Mouse (Mus musculus): Measurements from ENCODE around the gene Nfix. TPM values are rescaled to one million over a fixed set of nuclear protein-coding genes. Genes with fewer than 3 reads are reported as not detected.

Nfix gene
- polyA plus RNA-seq, 1 experiment from 2014 or later, result 28.7 TPM

DNA sequence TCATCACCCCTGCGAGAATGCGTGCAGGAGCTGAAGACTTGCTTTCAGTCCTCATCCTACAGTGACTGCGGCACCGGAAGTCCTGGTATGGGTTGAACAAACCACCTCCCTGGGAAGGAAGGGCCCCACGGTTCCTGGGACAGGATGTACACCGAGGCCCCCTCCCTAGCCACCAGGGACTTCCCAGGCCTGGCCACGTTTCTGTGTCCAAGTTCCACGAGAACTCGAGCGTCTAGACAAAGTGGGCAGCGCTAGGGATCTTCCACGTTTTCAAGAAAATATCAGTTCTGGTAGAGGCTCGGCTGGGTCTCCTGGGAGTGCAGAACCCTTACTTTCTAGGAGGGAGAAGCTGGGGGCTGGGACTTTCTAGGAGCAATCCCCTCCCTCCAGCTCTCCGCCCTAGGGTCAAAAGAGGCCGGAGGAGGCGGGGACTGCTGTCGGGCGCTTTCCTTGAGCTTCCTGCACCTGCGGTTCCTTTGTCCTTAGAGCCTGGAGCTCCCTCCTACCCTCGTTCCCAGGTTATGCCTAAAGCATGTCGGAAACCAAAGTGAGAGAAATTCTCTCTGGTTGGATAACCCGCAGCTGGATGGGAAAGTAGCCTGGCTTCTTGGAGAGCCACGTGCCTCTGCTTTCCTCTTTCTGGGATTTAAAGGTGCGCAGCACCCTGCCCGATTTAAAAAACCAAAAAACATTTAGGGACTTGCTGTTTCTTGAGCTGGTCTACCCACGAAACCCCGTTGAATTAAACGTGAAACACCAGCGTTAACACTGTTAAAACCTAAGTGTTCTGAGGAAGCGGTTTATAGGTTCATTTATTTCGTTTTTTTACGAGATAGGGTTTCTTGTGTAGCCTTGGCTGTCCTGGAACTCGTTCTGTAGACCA, 140.0 kb downstream of the Nfix start:
- H3K27me3 ChIP-seq (replicated peaks), result no peaks in the 10 kb centered on the region
- H3K4me1 ChIP-seq, result peaks cover 42% of the 10 kb centered on the region
- H3K27ac ChIP-seq, result peak overlapping the region; percentile 99
- no peak for ATAC-seq (ENCODE audit: insufficient read depth, low FRiP score, low read depth)
- H3K4me3 ChIP-seq (replicated peaks), result peak overlapping the region; percentile 89
- H3K9me3 ChIP-seq, result no peaks in the 10 kb centered on the region
- H3K4me2 ChIP-seq, result peak overlapping the region; percentile 78
- WGBS, result 2% methylated on average over 33 of the region's 33 CpGs
- H3K9ac ChIP-seq, result peak overlapping the region; percentile 82; the same call in 1 of the 2 replicates
- no peaks in the 10 kb centered on the region for H3K36me3 ChIP-seq

DNA sequence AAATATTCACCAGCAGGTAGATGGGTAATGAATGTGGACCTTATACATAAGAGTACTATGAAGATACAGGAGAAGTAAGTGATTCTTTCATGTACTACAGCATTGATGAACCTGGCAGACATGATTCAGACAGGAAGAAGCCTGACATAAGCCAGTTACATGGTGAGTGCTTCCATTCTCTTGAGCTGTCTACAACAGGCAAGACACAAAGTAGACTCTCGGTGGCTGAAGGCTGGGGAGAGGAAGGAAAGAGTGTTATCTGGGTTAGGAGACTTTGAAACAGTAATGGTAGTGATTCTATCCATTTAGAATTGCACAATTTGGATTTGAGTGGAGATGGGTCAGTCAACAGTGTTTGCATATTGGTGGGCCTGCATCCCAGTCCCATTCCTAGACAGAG, 141.2 kb downstream of the Nfix start:
- Histone ChIP-seq H3K36me3 (no peaks in the 10 kb centered on the region), H3K4me2 (no peak overlapping the region; the same call in 1 of the 2 replicates), H3K9me3 (no peaks in the 10 kb centered on the region), H3K27me3 (replicated peaks) (no peaks in the 10 kb centered on the region), H3K4me1 (peaks cover 44% of the 10 kb centered on the region), H3K4me3 (replicated peaks) (no peak overlapping the region), H3K9ac (no peak overlapping the region), H3K27ac (peak overlapping the region; percentile 99)
- WGBS, result 48% methylated on average over 1 of the region's 1 CpGs
- ATAC-seq (ENCODE audit: insufficient read depth, low FRiP score, low read depth), result no peak

- Histone ChIP-seq H3K4me2 (peak overlapping the region; percentile 81; the same call in 1 of the 2 replicates), H3K4me3 (replicated peaks) (no peak overlapping the region), H3K9me3 (no peaks in the 10 kb centered on the region), H3K9ac (no peak overlapping the region), H3K4me1 (peaks cover 39% of the 10 kb centered on the region), H3K27ac (peak overlapping the region; percentile 96), H3K36me3 (no peaks in the 10 kb centered on the region), H3K27me3 (replicated peaks) (no peaks in the 10 kb centered on the region)
- 41% methylated on average over 4 of the region's 4 CpGs for WGBS
- no peak for ATAC-seq (ENCODE audit: insufficient read depth, low FRiP score, low read depth)
These were observed 142.5 kb downstream of the Nfix start for GRCm38 (mm10) chr8:84657680-84658079.

GRCm38 (mm10) chr8:84657203-84657602, 142.9 kb downstream of the Nfix start:
- H3K4me3 ChIP-seq (replicated peaks), result peak overlapping the region; percentile 45
- ATAC-seq (ENCODE audit: insufficient read depth, low FRiP score, low read depth), result no peak
- no peaks in the 10 kb centered on the region for H3K36me3 ChIP-seq
- no peak overlapping the region for H3K9ac ChIP-seq
- H3K27ac ChIP-seq, result peak overlapping the region; percentile 96
- H3K4me2 ChIP-seq, result peak overlapping the region; percentile 81
- H3K4me1 ChIP-seq, result peaks cover 39% of the 10 kb centered on the region
- H3K27me3 ChIP-seq (replicated peaks), result no peaks in the 10 kb centered on the region
- H3K9me3 ChIP-seq, result no peaks in the 10 kb centered on the region

DNA sequence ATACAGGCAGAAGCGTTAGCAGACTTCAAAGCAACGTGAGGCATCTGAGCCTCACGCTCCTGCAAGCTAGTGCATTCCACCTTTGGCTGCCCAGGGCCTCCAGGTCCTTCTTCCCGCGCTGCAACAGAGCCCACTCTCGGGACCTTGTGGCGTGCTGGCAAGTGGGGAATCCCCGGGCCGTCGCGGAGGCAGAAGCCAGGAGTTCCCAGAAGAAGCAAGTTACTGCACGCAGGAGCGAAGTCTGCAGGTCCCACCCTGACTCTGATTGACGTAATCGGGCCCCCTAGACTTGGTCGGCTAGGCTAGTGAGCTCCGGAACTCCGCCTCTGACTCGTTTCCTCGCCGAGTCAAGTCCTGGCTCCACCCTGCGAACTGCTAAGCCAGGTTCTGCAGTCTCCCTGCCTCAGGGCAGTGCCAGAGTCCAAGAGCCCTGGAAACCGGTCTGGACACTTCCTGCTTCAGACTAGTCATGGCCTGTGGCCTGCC, 143.5 kb downstream of the Nfix start:
- Histone ChIP-seq H3K4me1 (peaks cover 39% of the 10 kb centered on the region), H3K4me3 (replicated peaks) (peak overlapping the region; percentile 45)
- ATAC-seq (ENCODE audit: insufficient read depth, low FRiP score, low read depth), result peak; percentile 81

DNA sequence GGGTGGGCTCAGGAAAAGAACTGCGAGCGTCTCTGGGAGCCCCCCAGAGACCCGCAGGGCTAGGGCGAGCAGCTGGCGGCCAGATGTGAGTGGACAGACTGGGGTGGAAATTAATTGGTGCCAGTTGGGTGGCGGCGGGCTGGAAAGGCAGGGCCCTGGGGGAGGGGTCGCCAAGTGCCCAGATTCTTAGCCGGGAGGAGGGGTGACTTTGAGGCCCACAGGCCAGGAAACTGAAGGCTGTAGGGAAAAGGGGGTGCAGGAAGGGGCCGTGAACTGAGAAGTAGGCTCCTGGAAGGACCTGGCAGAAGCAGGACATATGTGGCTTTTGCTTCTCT, 144.0 kb downstream of the Nfix start:
- peak overlapping the region; percentile 11 for H3K9ac ChIP-seq
- H3K4me3 ChIP-seq (replicated peaks), result peak overlapping the region; percentile 45
- peak overlapping the region; percentile 96 for H3K27ac ChIP-seq
- ATAC-seq (ENCODE audit: insufficient read depth, low FRiP score, low read depth), result no peak
- no peaks in the 10 kb centered on the region for H3K36me3 ChIP-seq
- H3K9me3 ChIP-seq, result no peaks in the 10 kb centered on the region
- H3K4me2 ChIP-seq, result peak overlapping the region; percentile 81
- peaks cover 39% of the 10 kb centered on the region for H3K4me1 ChIP-seq
- H3K27me3 ChIP-seq (replicated peaks), result no peaks in the 10 kb centered on the region
- WGBS, result under 1% methylated on average over 10 of the region's 10 CpGs

More for the DNA sequence above, 143.5 kb downstream of the Nfix start:
- H3K27ac ChIP-seq, result peak overlapping the region; percentile 96
- no peaks in the 10 kb centered on the region for H3K27me3 ChIP-seq (replicated peaks)
- H3K4me2 ChIP-seq, result peak overlapping the region; percentile 81
- H3K9me3 ChIP-seq, result no peaks in the 10 kb centered on the region
- under 1% methylated on average over 23 of the region's 23 CpGs for WGBS
- H3K36me3 ChIP-seq, result no peaks in the 10 kb centered on the region
- peak overlapping the region; percentile 45; the same call in 1 of the 2 replicates for H3K9ac ChIP-seq

DNA sequence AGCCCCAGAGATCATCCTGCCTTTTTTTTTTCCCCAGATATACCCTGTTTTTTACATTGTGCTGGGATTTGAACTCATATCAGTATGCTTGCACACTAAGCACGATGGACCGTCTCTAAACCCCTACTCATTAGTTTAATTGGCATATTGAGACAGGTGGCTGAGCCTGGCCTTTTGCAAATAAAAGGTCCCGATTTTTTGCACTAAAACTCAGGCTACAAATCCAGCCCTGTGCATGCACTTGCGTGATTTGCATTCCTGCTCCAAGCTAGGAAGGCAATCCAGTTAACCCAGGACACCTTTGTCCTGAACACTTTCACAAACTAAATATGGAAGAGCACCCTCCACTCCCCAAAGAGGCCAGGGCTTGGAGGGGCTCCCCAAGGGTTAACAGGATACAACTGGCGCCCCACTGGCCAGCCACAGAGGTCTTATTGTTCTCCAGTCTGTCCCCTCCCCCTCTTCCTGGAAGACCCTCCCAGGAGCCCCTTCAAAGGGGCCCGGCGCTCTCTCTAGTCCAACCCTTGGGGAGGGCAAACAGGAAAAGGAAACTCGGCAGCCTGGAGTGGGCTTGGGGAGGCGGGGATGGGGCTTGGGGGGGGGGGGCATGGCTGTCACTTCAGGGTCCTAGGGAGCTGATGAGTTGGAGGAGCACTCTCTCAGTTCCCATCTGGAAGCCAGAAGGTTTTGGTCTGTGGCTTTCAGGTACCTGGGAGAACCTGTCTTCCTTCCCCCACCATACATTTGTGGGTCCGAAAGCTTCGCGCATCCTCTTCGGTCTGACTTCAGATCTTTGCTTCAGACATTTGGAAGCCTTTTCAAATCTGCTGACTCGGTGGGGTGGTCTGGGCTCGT, 144.6 kb downstream of the Nfix start:
- H3K36me3 ChIP-seq, result no peaks in the 10 kb centered on the region
- H3K27me3 ChIP-seq (replicated peaks), result no peaks in the 10 kb centered on the region
- H3K4me1 ChIP-seq, result peaks cover 39% of the 10 kb centered on the region
- peak overlapping the region; percentile 81 for H3K4me2 ChIP-seq
- H3K4me3 ChIP-seq (replicated peaks), result peak overlapping the region; percentile 45
- ATAC-seq (ENCODE audit: insufficient read depth, low FRiP score, low read depth), result peak; percentile 52
- no peaks in the 10 kb centered on the region for H3K9me3 ChIP-seq
- peak overlapping the region; percentile 96 for H3K27ac ChIP-seq
- WGBS, result 3% methylated on average over 15 of the region's 15 CpGs
- peak overlapping the region; percentile 11 for H3K9ac ChIP-seq

DNA sequence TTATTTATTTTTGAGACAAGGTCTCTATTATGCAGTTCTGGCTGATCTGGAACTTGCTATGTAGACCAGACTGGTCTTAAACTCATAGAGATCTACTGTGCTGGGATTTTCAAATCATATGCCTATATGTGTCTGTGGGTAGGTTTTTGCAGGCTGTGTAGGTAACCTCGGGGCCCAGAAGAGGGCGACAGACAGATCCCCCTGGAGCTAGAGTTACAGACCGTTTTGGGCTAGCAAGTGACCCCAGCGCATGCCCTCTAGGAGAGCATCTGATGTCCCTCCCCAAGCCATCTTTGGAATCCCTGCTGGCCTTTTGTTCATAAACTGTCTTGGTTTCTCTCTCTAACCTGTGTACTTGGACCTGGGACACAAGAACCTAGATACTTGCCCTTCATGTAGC, 145.5 kb downstream of the Nfix start:
- no peak for ATAC-seq (ENCODE audit: insufficient read depth, low FRiP score, low read depth)
- H3K27ac ChIP-seq, result peak overlapping the region; percentile 96
- peaks cover 32% of the 10 kb centered on the region for H3K4me1 ChIP-seq
- no peaks in the 10 kb centered on the region for H3K27me3 ChIP-seq (replicated peaks)
- no peaks in the 10 kb centered on the region for H3K9me3 ChIP-seq
- H3K36me3 ChIP-seq, result no peaks in the 10 kb centered on the region
- no peak overlapping the region for H3K4me3 ChIP-seq (replicated peaks)
- H3K4me2 ChIP-seq, result no peak overlapping the region
- H3K9ac ChIP-seq, result no peak overlapping the region
- 43% methylated on average over 4 of the region's 4 CpGs for WGBS

- H3K9ac ChIP-seq, result no peak overlapping the region
- no peak overlapping the region for H3K27ac ChIP-seq
- no peak overlapping the region for H3K4me3 ChIP-seq (replicated peaks)
- ATAC-seq (ENCODE audit: insufficient read depth, low FRiP score, low read depth), result no peak
- H3K36me3 ChIP-seq, result no peaks in the 10 kb centered on the region
- H3K27me3 ChIP-seq (replicated peaks), result no peaks in the 10 kb centered on the region
- WGBS, result 56% methylated on average over 9 of the region's 9 CpGs
- H3K9me3 ChIP-seq, result no peaks in the 10 kb centered on the region
- H3K4me2 ChIP-seq, result no peak overlapping the region
- peaks cover 25% of the 10 kb centered on the region for H3K4me1 ChIP-seq
These were observed 147.0 kb downstream of the Nfix start for GRCm38 (mm10) chr8:84653092-84653631.

DNA sequence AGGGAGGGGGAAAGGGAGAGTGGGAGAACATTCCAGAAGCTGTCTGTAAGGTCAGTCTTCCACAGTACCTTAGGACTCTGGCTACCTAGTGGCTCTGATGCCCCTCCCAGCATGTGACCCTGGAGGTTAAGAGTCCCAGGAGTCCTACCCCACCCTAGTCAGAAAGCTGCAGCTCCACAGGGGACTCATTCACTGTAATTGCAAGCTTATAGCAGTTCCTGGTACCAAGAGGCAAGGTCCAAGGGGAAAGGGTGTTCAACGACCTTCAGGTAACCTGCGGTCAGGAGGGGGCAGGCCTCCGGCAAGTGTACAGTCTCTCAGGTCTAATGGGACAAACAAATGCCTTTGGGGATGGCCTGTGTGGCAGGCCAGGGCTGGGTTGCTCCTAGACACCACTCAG, 149.9 kb downstream of the Nfix start:
- Histone ChIP-seq H3K4me2 (no peak overlapping the region), H3K4me1 (peaks cover 10% of the 10 kb centered on the region), H3K36me3 (no peaks in the 10 kb centered on the region), H3K9ac (no peak overlapping the region), H3K9me3 (no peaks in the 10 kb centered on the region), H3K27ac (0 out of 2 replicates have a peak overlapping the region, but pooled peaks have one; percentile 12), H3K27me3 (replicated peaks) (no peaks in the 10 kb centered on the region), H3K4me3 (replicated peaks) (no peak overlapping the region)
- 50% methylated on average over 3 of the region's 3 CpGs for WGBS
- ATAC-seq (ENCODE audit: insufficient read depth, low FRiP score, low read depth), result no peak
